Mouse (Mus musculus) lung, postnatal 0 days (tissue): Measurements from ENCODE around the gene Ankrd55.

Source experiments
- CTCF ChIP-seq: IDR thresholded peaks from 2 replicates; pipeline ENCODE4 v1.5.1; 2016; ENCODE audit warnings: antibody characterized with exemption, mild to moderate bottlenecking
- EP300 ChIP-seq: IDR thresholded peaks from 2 replicates; pipeline ENCODE4 v1.6.1; 2016; ENCODE audit warnings: antibody characterized with exemption, mild to moderate bottlenecking, control low read depth

- TF ChIP-seq CTCF, result no peak
- TF ChIP-seq EP300, result no peak
Observed at GRCm38 (mm10) chr13:112361575-112361974, 73.3 kb downstream of the Ankrd55 start.
